Mouse (Mus musculus) kidney, adult 11 months (tissue): ENCODE measurements around the gene Gm17535.
"Not testable (repeated sequence)": the region's sequence is repeated elsewhere in the genome, so short reads cannot be mapped to it uniquely, and the experiment has no call there.

Experiments
- DNase-seq: peaks from one replicate; pipeline ENCODE4 v3.0.0; 2022

Gm17535 gene

DNA sequence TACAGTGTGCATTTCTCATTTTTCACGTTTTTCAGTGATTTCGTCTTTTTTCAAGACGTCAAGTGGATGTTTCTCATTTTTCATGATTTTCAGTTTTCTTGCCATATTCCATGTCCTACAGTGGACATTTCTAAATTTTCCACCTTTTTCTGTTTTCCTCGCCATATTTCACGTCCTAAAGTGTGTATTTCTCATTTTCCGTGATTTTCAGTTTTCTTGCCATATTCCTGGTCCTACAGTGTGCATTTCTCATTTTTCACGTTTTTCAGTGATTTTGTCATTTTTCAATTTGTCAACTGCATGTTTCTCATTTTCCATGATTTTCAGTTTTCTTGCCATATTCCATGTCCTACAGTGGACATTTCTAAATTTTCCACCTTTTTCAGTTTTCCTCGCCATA lies at the start of gene Gm17535:
TSS of gene Gm17535 (plus strand) at position 301 of the 400 bp plus-strand sequence.
- not testable (repeated sequence) for DNase-seq

GRCm38 (mm10) chr9:3000445-3000972 lies 33.9 kb upstream of the Gm17535 start, which contains the start of gene Gm10722:
Gene Gm10722 (plus strand): TSS chr9:3000922.
- DNase-seq: peak; percentile 12

GRCm38 (mm10) chr9:3001006-3001405 lies 33.4 kb upstream of the Gm17535 start:
- DNase-seq: not testable (repeated sequence)

DNA sequence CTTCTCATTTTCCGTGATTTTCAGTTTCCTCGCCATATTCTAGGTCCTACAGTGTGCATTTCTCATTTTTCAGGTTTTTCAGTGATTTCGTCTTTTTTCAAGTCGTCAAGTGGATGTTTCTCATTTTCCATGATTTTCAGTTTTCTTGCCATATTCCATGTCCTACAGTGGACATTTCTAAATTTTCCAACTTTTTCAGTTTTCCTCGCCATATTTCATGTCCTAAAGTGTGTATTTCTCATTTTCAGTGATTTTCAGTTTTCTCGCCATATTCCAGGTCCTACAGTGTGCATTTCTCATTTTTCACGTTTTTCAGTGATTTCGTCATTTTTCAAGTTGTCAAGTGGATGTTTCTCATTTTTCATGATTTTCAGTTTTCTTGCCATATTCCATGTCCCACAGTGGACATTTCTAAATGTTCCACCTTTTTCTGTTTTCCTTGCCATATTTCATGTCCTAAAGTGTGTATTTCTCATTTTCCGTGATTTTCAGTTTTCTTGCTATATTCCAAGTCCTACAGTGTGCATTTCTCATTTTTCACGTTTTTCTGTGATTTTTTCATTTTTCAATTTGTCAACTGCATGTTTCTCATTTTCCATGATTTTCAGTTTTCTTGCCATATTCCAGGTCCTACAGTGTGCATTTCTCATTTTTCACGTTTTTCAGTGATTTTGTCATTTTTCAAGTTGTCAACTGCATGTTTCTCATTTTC lies 32.3 kb upstream of the Gm17535 start:
- DNase-seq: peak; percentile 65

DNA sequence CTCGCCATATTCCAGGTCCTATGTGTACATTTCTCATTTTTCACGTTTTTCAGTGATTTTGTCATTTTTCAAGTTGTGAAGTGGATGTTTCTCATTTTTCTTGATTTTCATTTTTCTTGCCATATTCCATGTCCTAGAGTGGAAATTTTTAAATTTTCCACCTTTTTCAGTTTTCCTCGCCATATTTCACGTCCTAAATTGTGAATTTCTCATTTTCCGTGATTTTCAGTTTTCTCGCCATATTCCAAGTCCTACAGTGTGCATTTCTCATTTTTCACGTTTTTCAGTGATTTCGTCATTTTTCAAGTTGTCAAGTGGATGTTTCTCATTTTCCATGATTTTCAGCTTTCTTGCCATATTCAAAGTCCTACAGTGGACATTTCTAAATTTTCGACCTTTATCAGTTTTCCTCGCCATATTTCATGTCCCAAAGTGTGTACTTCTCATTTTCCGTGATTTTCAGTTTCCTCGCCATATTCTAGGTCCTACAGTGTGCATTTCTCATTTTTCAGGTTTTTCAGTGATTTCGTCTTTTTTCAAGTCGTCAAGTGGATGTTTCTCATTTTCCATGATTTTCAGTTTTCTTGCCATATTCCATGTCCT lies 31.5 kb upstream of the Gm17535 start, which contains the start of gene Gm11168:
TSS of gene Gm11168 (plus strand) at position 553 of the 603 bp plus-strand sequence.
- DNase-seq: not testable (repeated sequence)

GRCm38 (mm10) chr9:3006179-3006578 lies 28.2 kb upstream of the Gm17535 start:
- not testable (repeated sequence) for DNase-seq

DNA sequence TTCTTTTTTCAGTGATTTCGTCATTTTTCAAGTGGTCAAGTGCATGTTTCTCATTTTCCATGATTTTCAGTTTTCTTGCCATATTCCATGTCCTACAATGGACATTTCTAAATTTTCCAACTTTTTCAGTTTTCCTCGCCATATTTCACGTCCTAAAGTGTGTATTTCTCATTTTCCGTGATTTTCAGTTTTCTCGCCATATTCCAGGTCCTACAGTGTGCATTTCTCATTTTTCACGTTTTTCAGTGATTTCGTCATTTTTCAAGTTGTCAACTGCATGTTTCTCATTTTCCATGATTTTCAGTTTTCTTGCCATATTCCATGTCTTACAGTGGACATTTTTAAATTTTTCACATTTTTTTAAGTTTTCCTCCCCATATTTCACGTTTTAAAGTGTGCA lies 27.8 kb upstream of the Gm17535 start:
- peak; percentile 93 for DNase-seq

DNA sequence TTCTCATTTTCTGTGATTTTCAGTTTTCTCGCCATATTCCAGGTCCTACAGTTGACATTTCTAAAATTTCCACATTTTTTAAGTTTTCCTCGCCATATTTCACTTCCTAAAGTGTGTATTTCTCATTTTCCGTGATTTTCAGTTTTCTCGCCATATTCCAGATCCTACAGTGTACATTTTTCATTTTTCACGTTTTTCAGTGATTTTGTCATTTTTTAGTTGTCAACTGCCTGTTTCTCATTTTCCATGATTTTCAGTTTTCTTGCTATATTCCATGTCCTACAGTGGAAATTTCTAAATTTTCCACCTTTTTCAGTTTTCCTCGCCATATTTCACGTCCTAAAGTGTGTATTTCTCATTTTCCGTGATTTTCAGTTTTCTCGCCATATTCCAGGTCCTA lies 27.1 kb upstream of the Gm17535 start:
- DNase-seq: not testable (repeated sequence)

- not testable (repeated sequence) for DNase-seq
Measured at GRCm38 (mm10) chr9:3009331-3009730, 25.1 kb upstream of the Gm17535 start.

DNA sequence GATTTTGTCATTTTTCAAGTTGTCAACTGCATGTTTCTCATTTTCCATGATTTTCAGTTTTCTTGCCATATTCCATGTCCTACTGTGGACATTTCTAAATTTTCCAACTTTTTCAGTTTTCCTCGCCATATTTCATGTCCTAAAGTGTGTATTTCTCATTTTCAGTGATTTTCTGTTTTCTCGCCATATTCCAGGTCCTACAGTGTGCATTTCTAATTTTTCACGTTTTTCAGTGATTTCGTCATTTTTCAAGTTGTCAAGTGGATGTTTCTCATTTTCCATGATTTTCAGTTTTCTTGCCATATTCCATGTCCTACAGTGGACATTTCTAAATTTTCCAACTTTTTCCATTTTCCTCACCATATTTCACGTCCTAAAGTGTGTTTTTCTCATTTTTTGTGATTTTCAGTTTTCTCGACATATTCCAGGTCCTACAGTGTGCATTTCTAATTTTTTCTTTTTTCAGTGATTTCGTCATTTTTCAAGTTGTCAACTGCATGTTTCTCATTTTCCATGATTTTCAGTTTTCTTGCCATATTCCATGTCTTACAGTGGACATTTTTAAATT lies 22.3 kb upstream of the Gm17535 start:
- DNase-seq: not testable (repeated sequence)

- DNase-seq: not testable (repeated sequence)
Measured at GRCm38 (mm10) chr9:3012733-3013279, 21.6 kb upstream of the Gm17535 start, which contains the start of gene Gm10721. Gene Gm10721 (plus strand): TSS chr9:3013140.

GRCm38 (mm10) chr9:3015354-3015753 lies 19.0 kb upstream of the Gm17535 start, which contains the start of gene Gm10720:
Gene Gm10720 (plus strand): TSS chr9:3015654.
- DNase-seq: not testable (repeated sequence)

DNA sequence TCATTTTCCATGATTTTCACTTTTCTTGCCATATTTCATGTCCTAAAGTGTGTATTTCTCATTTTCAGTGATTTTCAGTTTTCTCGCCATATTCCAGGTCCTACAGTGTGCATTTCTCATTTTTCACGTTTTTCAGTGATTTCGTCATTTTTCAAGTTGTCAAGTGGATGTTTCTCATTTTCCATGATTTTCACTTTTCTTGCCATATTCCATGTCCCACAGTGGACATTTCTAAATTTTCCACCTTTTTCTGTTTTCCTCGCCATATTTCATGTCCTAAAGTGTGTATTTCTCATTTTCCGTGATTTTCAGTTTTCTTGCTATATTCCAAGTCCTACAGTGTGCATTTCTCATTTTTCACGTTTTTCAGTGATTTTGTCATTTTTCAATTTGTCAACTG lies 18.5 kb upstream of the Gm17535 start:
- DNase-seq: not testable (repeated sequence)

DNA sequence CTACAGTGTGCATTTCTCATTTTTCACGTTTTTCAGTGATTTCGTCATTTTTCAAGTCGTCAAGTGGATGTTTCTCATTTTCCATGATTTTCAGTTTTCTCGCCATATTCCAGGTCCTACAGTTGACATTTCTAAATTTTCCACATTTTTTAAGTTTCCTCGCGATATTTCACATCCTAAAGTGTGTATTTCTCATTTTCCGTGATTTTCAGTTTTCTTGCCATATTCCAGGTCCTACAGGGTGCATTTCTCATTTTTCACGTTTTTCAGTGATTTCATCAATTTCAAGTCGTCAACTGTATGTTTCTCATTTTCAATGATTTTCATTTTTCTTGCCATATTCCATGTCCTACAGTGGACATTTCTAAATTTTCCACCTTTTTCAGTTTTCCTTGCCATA lies 17.3 kb upstream of the Gm17535 start, which contains the start of gene Gm10719:
TSS of gene Gm10719 (plus strand) at position 301 of the 400 bp plus-strand sequence.
- DNase-seq: not testable (repeated sequence)

DNA sequence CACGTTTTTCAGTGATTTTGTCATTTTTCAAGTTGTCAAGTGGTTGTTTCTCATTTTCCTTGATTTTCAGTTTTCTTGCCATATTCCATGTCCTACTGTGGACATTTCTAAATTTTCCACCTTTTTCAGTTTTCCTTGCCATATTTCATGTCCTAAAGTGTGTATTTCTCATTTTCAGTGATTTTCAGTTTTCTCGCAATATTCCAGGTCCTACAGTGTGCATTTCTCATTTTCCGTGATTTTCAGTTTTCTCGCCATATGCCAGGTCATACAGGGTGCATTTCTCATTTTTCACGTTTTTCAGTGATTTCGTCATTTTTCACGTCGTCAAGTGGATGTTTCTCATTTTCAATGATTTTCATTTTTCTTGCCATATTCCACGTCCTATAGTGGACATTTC lies 15.5 kb upstream of the Gm17535 start:
- DNase-seq: not testable (repeated sequence)

DNA sequence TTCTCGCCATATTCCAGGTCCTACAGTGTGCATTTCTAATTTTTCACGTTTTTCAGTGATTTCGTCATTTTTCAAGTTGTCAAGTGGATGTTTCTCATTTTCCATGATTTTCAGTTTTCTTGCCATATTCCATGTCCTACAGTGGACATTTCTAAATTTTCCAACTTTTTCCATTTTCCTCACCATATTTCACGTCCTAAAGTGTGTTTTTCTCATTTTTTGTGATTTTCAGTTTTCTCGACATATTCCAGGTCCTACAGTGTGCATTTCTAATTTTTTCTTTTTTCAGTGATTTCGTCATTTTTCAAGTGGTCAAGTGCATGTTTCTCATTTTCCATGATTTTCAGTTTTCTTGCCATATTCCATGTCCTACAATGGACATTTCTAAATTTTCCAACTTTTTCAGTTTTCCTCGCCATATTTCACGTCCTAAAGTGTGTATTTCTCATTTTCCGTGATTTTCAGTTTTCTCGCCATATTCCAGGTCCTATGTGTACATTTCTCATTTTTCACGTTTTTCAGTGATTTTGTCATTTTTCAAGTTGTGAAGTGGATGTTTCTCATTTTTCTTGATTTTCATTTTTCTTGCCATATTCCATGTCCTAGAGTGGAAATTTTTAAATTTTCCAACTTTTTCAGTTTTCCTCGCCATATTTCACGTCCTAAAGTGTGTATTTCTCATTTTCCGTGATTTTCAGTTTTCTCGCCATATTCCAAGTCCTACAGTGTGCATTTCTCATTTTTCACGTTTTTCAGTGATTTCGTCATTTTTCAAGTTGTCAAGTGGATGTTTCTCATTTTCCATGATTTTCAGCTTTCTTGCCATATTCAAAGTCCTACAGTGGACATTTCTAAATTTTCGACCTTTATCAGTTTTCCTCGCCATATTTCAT lies 14.3 kb upstream of the Gm17535 start:
- DNase-seq: not testable (repeated sequence)

- peak; percentile 17 for DNase-seq
Measured at GRCm38 (mm10) chr9:3022316-3023008, 11.9 kb upstream of the Gm17535 start.

- DNase-seq: peak; percentile 13
Measured at GRCm38 (mm10) chr9:3023312-3023984, 11.0 kb upstream of the Gm17535 start, which contains the start of gene Gm10718. Gene Gm10718 (plus strand): TSS chr9:3023547.

GRCm38 (mm10) chr9:3023985-3024648 lies 10.3 kb upstream of the Gm17535 start:
- peak; percentile 94 for DNase-seq

DNA sequence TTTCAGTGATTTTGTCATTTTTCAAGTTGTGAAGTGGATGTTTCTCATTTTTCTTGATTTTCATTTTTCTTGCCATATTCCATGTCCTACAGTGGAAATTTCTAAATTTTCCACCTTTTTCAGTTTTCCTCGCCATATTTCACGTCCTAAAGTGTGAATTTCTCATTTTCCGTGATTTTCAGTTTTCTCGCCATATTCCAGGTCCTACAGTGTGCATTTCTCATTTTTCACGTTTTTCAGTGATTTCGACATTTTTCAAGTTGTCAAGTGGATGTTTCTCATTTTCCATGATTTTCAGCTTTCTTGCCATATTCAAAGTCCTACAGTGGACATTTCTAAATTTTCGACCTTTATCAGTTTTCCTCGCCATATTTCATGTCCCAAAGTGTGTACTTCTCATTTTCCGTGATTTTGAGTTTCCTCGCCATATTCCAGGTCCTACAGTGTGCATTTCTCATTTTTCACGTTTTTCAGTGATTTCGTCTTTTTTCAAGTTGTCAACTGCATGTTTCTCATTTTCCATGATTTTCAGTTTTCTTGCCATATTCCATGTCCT lies 9.4 kb upstream of the Gm17535 start, which contains the start of gene Gm10717:
TSS of gene Gm10717 (plus strand) at position 506 of the 556 bp plus-strand sequence.
- DNase-seq: not testable (repeated sequence)
